30 mouse cellular contexts compared by ENCODE assay signal in genomic region chr6:91662301-91662700, GRCm38 (mm10). TPM values are rescaled to one million over a fixed set of nuclear protein-coding genes. Genes with fewer than 3 reads are reported as not detected.
A peak's percentile ranks its signal among the peaks of the same experiment; 100 is the strongest.
DNase-seq lines count a peak whose midpoint lies in the region; ATAC-seq and TF ChIP-seq lines count a peak whose summit lies in the region.
"Had no signal": no experiment of that assay in that cellular context is flagged by ENCODE, and none has a peak within 500 bp of the region (broad histone marks: within the 10 kb centered on the region; RNA-seq: fewer than 3 reads in every experiment).

No protein-coding gene starts in this region.

- H3K4me2 ChIP-seq in liver, postnatal 0 days (ENCODE audit: low read depth, low read length), result no peak overlapping the region
- H3K4me2 ChIP-seq: embryonic facial prominence, embryonic 13.5 days; forebrain, embryonic 15.5 days; heart, embryonic 12.5 days; intestine, embryonic 15.5 days; limb, embryonic 13.5 days; liver, embryonic 12.5 days; midbrain, embryonic 15.5 days; neural tube, embryonic 12.5 days; stomach, embryonic 15.5 days had no signal

- TF ChIP-seq CTCF in liver, adult 2 months (IDR thresholded peaks at IDR 0.05; ENCODE audit: low read depth, low read length), result no peak
- TF ChIP-seq CTCF in liver, postnatal 0 days (IDR thresholded peaks at IDR 0.05; ENCODE audit: low read depth), result no peak

- WGBS in liver, adult 2 months, result 84% methylated on average over 6 of the region's 6 CpGs
- WGBS in liver, postnatal 0 days (ENCODE audit: insufficient replicate concordance), result 78% methylated on average over 6 of the region's 6 CpGs

- H3K27me3 ChIP-seq in liver, adult 2 months (ENCODE audit: control insufficient read depth, insufficient read depth, low read length), result no peaks in the 10 kb centered on the region
- H3K27me3 ChIP-seq in liver, postnatal 0 days (ENCODE audit: insufficient read depth, low read length), result no peaks in the 10 kb centered on the region
- H3K27me3 ChIP-seq: embryonic facial prominence, embryonic 13.5 days; forebrain, embryonic 15.5 days; heart, embryonic 12.5 days; intestine, embryonic 15.5 days; limb, embryonic 13.5 days; liver, embryonic 12.5 days; midbrain, embryonic 15.5 days; neural tube, embryonic 12.5 days; Patski; stomach, embryonic 15.5 days had no signal

- no peak for TF ChIP-seq EP300 in liver, postnatal 0 days (IDR thresholded peaks at IDR 0.05; ENCODE audit: low read depth)

- H3K79me2 ChIP-seq in liver, adult 2 months (ENCODE audit: control insufficient read depth, insufficient read depth, low read length), result no peaks in the 10 kb centered on the region

- DNase-seq in adrenal gland, adult (ENCODE audit: inconsistent age in 2 of 2, low spot score in 1 of 2), result peak; percentile 76 to 88
- no peak for DNase-seq in adrenal gland, postnatal 4 days (ENCODE audit: low spot score in 2 of 2)
- peak; percentile 51 for DNase-seq in liver, adult 2 months (ENCODE audit: extremely low read depth, low read depth, low spot score)
- no peak for DNase-seq in liver, postnatal 0 days
- DNase-seq in adrenal gland, adult 2 months, result peak; percentile 85
- peak; percentile 59 to 79 for DNase-seq in adrenal gland, postnatal 36 days
- no peak for DNase-seq in spleen, postnatal 36 days (ENCODE audit: low spot score in 2 of 2)
- DNase-seq in frontal cortex, adult 2 months (ENCODE audit: extremely low spot score in 1 of 2, low spot score in 1 of 2), result no peak
- DNase-seq: cerebellum, adult 2 months; cerebellum, postnatal 25 days; heart, adult 2 months; kidney, adult 2 months; kidney, postnatal 10 days; lung, adult 18-20 months; lung, postnatal 14 days; right cerebral cortex, postnatal 14 days; thymus, postnatal 25 days had no signal

- ATAC-seq in liver, postnatal 0 days, result no peak
- ATAC-seq: forebrain, embryonic 15.5 days; hindbrain, embryonic 16.5 days; intestine, embryonic 15.5 days; liver, embryonic 12.5 days; midbrain, embryonic 15.5 days; Patski had no signal

- no peak for TF ChIP-seq POLR2A in liver, adult 2 months (IDR thresholded peaks at IDR 0.05; ENCODE audit: extremely low read depth, insufficient read depth, low read length)

- H3K4me3 ChIP-seq in liver, adult 2 months (ENCODE audit: insufficient read depth, low read depth, low read length), result no peak overlapping the region
- no peak overlapping the region for H3K4me3 ChIP-seq in liver, postnatal 0 days (ENCODE audit: low read depth, low read length)
- H3K4me3 ChIP-seq: embryonic facial prominence, embryonic 13.5 days; forebrain, embryonic 10.5 days; forebrain, embryonic 15.5 days; heart, adult 2 months; heart, embryonic 12.5 days; hindbrain, embryonic 10.5 days; intestine, embryonic 15.5 days; limb, embryonic 13.5 days; liver, embryonic 12.5 days; midbrain, embryonic 15.5 days; neural tube, embryonic 12.5 days; stomach, embryonic 15.5 days had no signal

- no peaks in the 10 kb centered on the region for H3K36me3 ChIP-seq in liver, adult 2 months (ENCODE audit: control insufficient read depth, insufficient read depth, low read length)
- H3K36me3 ChIP-seq in liver, postnatal 0 days (replicated peaks; ENCODE audit: insufficient read depth, low read length), result no peaks in the 10 kb centered on the region
- H3K36me3 ChIP-seq: embryonic facial prominence, embryonic 13.5 days; forebrain, embryonic 10.5 days; forebrain, embryonic 15.5 days; heart, embryonic 12.5 days; hindbrain, embryonic 10.5 days; intestine, embryonic 15.5 days; limb, embryonic 13.5 days; liver, embryonic 12.5 days; midbrain, embryonic 15.5 days; neural tube, embryonic 12.5 days; stomach, embryonic 15.5 days had no signal

- H3K4me1 ChIP-seq in liver, adult 2 months (ENCODE audit: control insufficient read depth, insufficient read depth, low read length), result peaks cover 7% of the 10 kb centered on the region
- H3K4me1 ChIP-seq in liver, postnatal 0 days (ENCODE audit: insufficient read depth), result peaks cover 7% of the 10 kb centered on the region
- H3K4me1 ChIP-seq: forebrain, embryonic 15.5 days; midbrain, embryonic 15.5 days had no signal

- no peaks in the 10 kb centered on the region for H3K9me3 ChIP-seq in liver, postnatal 0 days (ENCODE audit: low read length)
- H3K9me3 ChIP-seq: embryonic facial prominence, embryonic 13.5 days; forebrain, embryonic 10.5 days; forebrain, embryonic 15.5 days; heart, embryonic 12.5 days; hindbrain, embryonic 10.5 days; intestine, embryonic 15.5 days; limb, embryonic 13.5 days; liver, embryonic 12.5 days; midbrain, embryonic 15.5 days; neural tube, embryonic 12.5 days; stomach, embryonic 15.5 days had no signal

- no peak overlapping the region for H3K9ac ChIP-seq in liver, adult 2 months (ENCODE audit: low read depth, low read length)
- no peak overlapping the region for H3K9ac ChIP-seq in liver, postnatal 0 days (replicated peaks)
- H3K9ac ChIP-seq: embryonic facial prominence, embryonic 13.5 days; forebrain, embryonic 15.5 days; heart, embryonic 12.5 days; intestine, embryonic 15.5 days; limb, embryonic 13.5 days; liver, embryonic 12.5 days; midbrain, embryonic 15.5 days; neural tube, embryonic 12.5 days; stomach, embryonic 15.5 days had no signal

- H3K27ac ChIP-seq in liver, adult 2 months (replicated peaks; ENCODE audit: insufficient read depth, low read depth, low read length), result no peak overlapping the region
- H3K27ac ChIP-seq in liver, postnatal 0 days (ENCODE audit: low read depth), result no peak overlapping the region
- H3K27ac ChIP-seq: embryonic facial prominence, embryonic 13.5 days; forebrain, embryonic 10.5 days; forebrain, embryonic 15.5 days; heart, adult 2 months; hindbrain, embryonic 10.5 days; intestine, embryonic 15.5 days; limb, embryonic 13.5 days; liver, embryonic 12.5 days; midbrain, embryonic 15.5 days; neural tube, embryonic 12.5 days; stomach, embryonic 15.5 days had no signal

RNA-seq across cellular contexts. Expression of gene Slc6a6, which starts 21.6 kb away (rescaled TPM):
- 100 to 1,000 TPM; 314 to 322 TPM for total RNA-seq in adrenal gland, postnatal 4 days (2021)
- 34.8 and 66.5 TPM in 2 replicates for total RNA-seq in liver, adult 2 months (2014; rRNA removed)
- 89.0 and 96.5 TPM in 2 replicates for polyA plus RNA-seq in liver, adult 2 months (2012; rRNA removed)
- polyA plus RNA-seq in liver, postnatal 0 days (2015; fragmentation: Nextera tagmentation; extraction: Ambion mirVana), result 31.1 and 34.4 TPM in 2 replicates
- 100 to 1,000 TPM; 466 to 626 TPM for total RNA-seq in adrenal gland, adult 2 months (2021)
- 570 and 815 TPM in 2 replicates for polyA plus RNA-seq in adrenal gland, adult 2 months (2012; rRNA removed)
- 100 to 1,000 TPM; 331 to 678 TPM for total RNA-seq in adrenal gland, postnatal 36 days (2021)
- polyA plus RNA-seq in frontal cortex, adult 2 months (2012; rRNA removed), result 109 and 123 TPM in 2 replicates

Comparison
In these comparisons a context has a peak if more than half of its experiments do, and no peak if none do; other contexts are left out.
1. DNase-seq: peak in adrenal gland, adult (2 of 2), liver, adult 2 months (single experiment), adrenal gland, adult 2 months (single experiment) and adrenal gland, postnatal 36 days (2 of 2); none in adrenal gland, postnatal 4 days (0 of 2), liver, postnatal 0 days (single experiment), spleen, postnatal 36 days (0 of 2) and frontal cortex, adult 2 months (0 of 2).